Mouse (Mus musculus): ENCODE measurements around the gene Tmem17. TPM values are rescaled to one million over a fixed set of nuclear protein-coding genes. Genes with fewer than 3 reads are reported as not detected.
A peak's percentile ranks its signal among the peaks of the same experiment; 100 is the strongest.

Tmem17 gene
- polyA plus RNA-seq (2011; ENCODE audit: insufficient read length, low read depth, missing spikeins) = 2.9 and 5.6 TPM in 2 replicates

DNA sequence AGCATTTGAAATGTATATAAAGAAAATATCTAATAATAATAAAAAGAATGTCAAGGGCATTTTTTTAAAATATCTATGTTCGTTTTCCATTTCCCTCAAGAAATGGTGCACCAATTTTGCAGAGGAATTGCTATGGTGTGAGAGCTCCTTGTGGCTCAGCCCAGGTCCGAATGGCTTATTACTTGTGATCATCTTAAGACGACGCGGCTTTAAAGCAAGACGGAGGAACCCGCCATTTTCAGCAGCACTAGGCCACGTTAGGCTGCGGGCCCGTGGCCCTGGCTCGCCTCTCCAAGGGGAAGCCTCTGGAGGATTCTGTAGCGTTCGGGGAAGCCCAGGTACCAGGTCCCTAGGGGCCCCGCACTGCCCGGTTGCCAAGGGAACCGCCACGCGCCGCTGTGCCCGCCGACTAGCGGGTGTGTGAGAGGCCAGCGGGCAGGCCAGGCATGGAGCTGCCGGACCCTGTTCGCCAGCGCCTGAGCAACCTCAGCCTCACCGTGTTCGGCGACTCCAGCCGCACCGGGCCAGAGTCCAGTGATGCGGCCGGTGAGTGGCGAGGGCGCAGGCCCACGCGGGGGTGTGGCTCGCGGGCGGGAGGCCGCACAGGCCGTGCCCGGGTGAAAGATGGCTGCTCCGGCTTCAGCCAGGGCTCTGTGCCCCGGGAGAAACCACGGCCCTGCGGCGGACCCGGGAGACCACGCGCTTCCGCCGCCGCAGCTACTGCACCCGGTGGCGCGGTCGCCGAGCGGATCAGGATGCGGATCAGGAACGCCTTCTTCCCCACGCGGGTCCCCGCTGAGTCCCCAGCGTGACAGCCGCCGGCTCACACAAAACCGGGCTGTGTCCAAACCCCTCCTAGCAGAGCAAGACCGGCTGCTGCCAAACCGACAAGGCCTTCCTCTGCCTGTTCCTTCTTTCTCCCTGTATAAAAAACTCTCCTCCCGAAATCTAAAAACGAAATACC is at the start of gene Tmem17:
TSS of gene Tmem17 (plus strand) at position 51 of the 964 bp plus-strand sequence.
- H3K4me1 ChIP-seq (ENCODE audit: control insufficient read depth, insufficient read depth, low read length) = no peaks in the 10 kb centered on the region

DNA sequence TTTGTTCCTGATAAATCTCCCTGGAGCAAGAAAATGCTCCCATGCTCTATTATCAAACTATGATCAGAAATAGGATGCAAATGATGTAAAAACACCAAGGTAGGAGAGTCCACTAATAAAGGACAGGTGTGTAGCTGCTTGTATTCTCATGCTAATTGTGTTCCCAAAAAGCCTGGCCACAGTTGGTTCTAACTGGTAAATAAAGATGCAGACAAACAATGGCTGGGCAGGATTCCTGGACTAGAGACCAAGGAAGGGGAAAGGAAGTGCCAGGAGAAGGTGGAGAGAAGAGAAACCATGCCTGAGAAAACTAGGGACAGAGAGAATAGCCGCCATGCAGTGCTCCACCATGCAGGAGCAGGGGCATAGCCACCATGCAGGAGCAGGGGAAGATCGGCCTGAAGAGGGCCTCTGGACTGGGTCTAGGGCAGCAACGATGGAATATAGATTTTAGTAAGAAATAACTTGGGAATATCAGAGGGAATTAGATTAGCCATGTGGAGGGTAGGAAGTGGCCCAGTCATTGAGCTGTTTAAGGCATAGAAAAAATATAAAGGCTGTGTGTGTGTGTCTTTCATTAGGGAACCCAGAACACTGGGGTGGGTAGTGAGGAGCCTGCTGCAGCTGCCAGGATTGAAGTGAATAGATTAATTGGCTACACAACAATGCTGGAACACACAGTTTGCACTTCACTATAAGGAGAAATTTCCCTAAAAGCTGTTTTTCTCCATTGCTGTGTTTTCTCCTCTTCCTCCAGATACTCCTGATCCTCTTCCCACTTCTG is 31.9 kb upstream of the Tmem17 start:
- H3K4me3 ChIP-seq (ENCODE audit: insufficient read depth, low read length) = no peak overlapping the region
- no peak overlapping the region for H3K27ac ChIP-seq (ENCODE audit: insufficient read depth, low read length)
- no peaks in the 10 kb centered on the region for H3K4me1 ChIP-seq (ENCODE audit: control insufficient read depth, insufficient read depth, low read length)
- no peak for TF ChIP-seq CTCF (IDR thresholded peaks at IDR 0.05; ENCODE audit: borderline replicate concordance, insufficient read depth, low read length)
- no peak for TF ChIP-seq POLR2A (IDR thresholded peaks at IDR 0.05; ENCODE audit: low read depth, low read length)

More for the DNA sequence above, at the start of gene Tmem17:
- Histone ChIP-seq H3K27ac (ENCODE audit: insufficient read depth, low read length) (peak within 1 kb of the TSS; percentile 74), H3K4me3 (ENCODE audit: insufficient read depth, low read length) (peak within 1 kb of the TSS; percentile 38)
- TF ChIP-seq POLR2A (IDR thresholded peaks at IDR 0.05; ENCODE audit: low read depth, low read length) = peak; percentile 83
- no peak for TF ChIP-seq CTCF (IDR thresholded peaks at IDR 0.05; ENCODE audit: borderline replicate concordance, insufficient read depth, low read length)

DNA sequence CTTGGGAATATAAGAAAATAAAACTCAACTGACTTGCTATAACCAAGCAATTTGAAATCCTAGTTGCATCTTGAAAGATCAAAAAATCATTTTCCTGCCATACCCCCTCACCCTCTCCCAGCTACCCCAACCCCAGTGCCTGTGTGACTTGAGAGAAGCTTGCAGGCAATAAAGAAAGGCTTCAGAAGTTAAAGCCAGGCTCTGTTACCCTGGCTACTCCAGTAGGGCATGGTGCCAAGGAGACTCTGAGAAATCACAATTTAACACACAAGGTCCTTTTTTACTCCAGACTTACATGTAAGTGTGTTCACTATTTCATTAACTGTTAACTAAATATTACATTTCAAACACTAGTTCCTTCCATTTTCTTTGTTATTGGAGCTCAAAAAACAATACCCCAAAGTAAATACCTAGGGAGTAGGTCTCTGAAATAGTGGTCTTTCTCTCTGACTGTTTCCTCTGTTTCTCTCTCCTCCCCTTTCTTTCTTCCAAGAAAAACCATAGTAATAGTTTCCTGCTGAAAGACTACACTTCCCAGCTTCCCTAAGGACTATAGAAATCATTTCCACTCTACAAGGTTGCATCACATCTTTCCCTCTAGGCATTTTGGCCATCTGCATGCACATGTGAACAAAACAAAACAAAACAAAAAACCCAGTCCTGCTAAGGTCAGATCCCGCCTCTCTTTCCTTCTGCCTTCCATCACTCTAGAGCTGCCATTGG is 30.1 kb upstream of the Tmem17 start:
- TF ChIP-seq CTCF (IDR thresholded peaks at IDR 0.05; ENCODE audit: borderline replicate concordance, insufficient read depth, low read length) (no peak), POLR2A (IDR thresholded peaks at IDR 0.05; ENCODE audit: low read depth, low read length) (no peak)
- H3K27ac ChIP-seq (ENCODE audit: insufficient read depth, low read length) = peak overlapping the region; percentile 94
- H3K4me3 ChIP-seq (ENCODE audit: insufficient read depth, low read length) = no peak overlapping the region
- H3K4me1 ChIP-seq (ENCODE audit: control insufficient read depth, insufficient read depth, low read length) = no peaks in the 10 kb centered on the region

- TF ChIP-seq POLR2A (IDR thresholded peaks at IDR 0.05; ENCODE audit: low read depth, low read length) (no peak), CTCF (IDR thresholded peaks at IDR 0.05; ENCODE audit: borderline replicate concordance, insufficient read depth, low read length) (no peak)
- H3K27ac ChIP-seq (ENCODE audit: insufficient read depth, low read length) = peak overlapping the region; percentile 94
- no peaks in the 10 kb centered on the region for H3K4me1 ChIP-seq (ENCODE audit: control insufficient read depth, insufficient read depth, low read length)
- no peak overlapping the region for H3K4me3 ChIP-seq (ENCODE audit: insufficient read depth, low read length)
Measured at GRCm38 (mm10) chr11:22482362-22482760, 29.5 kb upstream of the Tmem17 start.

GRCm38 (mm10) chr11:22493694-22494319 is 18.1 kb upstream of the Tmem17 start:
- no peak overlapping the region for H3K27ac ChIP-seq (ENCODE audit: insufficient read depth, low read length)
- H3K4me3 ChIP-seq (ENCODE audit: insufficient read depth, low read length) = no peak overlapping the region
- TF ChIP-seq POLR2A (IDR thresholded peaks at IDR 0.05; ENCODE audit: low read depth, low read length) (no peak), CTCF (IDR thresholded peaks at IDR 0.05; ENCODE audit: borderline replicate concordance, insufficient read depth, low read length) (no peak)
- H3K4me1 ChIP-seq (ENCODE audit: control insufficient read depth, insufficient read depth, low read length) = no peaks in the 10 kb centered on the region

DNA sequence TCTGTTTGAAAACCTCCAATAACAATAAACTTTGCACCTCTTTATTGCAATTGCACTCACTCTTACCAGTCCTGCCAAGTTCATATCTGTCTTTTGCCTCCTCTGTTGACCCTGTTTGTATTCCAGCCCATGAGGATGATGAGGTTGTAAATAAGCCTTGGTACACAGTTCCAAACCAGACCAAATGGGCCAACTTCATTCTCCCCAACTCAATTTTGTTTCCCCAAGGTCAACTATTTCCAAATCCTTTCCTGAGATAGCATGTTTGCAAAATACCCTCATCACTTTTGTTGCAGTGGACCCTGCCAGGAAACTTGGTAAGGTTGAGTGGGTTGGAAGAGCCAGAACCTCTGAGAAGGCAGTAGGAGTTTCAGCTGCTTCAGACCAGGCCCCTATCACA is 16.9 kb upstream of the Tmem17 start:
- TF ChIP-seq CTCF (IDR thresholded peaks at IDR 0.05; ENCODE audit: borderline replicate concordance, insufficient read depth, low read length) = no peak
- no peak for TF ChIP-seq POLR2A (IDR thresholded peaks at IDR 0.05; ENCODE audit: low read depth, low read length)
- H3K4me3 ChIP-seq (ENCODE audit: insufficient read depth, low read length) = no peak overlapping the region
- no peak overlapping the region for H3K27ac ChIP-seq (ENCODE audit: insufficient read depth, low read length)
- H3K4me1 ChIP-seq (ENCODE audit: control insufficient read depth, insufficient read depth, low read length) = no peaks in the 10 kb centered on the region

DNA sequence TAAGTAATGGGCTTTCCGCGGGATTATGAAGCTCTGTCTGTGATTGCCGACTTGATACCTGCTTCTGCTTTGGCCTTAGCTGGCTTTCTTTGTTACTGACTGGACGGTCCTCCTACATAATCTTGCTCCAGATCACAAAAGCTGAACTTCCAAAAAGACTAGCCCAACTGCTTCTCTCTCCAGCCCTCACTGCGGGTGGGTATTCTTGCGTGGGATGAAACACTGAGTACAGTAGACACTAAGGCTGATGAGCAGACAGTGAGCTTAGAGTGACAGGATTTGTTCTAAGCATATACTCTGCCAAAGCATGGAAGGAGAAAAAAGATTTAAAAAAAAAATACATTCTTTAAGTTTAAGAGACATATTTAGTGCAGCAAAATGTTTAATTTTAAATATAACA is 12.5 kb upstream of the Tmem17 start:
- TF ChIP-seq POLR2A (IDR thresholded peaks at IDR 0.05; ENCODE audit: low read depth, low read length) (no peak), CTCF (IDR thresholded peaks at IDR 0.05; ENCODE audit: borderline replicate concordance, insufficient read depth, low read length) (no peak)
- Histone ChIP-seq H3K4me1 (ENCODE audit: control insufficient read depth, insufficient read depth, low read length) (no peaks in the 10 kb centered on the region), H3K4me3 (ENCODE audit: insufficient read depth, low read length) (no peak overlapping the region), H3K27ac (ENCODE audit: insufficient read depth, low read length) (no peak overlapping the region)

DNA sequence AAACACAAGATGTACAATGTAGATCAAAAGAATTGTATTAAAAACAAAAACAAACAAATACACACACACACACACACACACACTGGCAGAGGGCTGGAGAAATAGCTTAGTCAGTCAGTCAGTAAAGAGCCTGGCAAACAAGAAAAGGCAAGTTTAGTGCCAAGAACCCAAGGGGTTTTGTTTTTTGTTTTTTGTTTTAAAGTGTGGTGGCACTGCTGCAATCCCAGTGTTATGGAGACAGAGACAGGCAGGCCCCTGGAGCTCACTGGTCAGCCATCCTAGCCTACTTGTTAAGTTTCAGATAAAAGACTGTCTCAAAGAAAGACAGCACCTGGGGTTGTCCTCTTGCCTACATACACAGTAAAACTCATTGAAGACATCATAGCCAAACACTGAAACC is 12.0 kb upstream of the Tmem17 start:
- H3K4me1 ChIP-seq (ENCODE audit: control insufficient read depth, insufficient read depth, low read length) = no peaks in the 10 kb centered on the region
- no peak overlapping the region for H3K4me3 ChIP-seq (ENCODE audit: insufficient read depth, low read length)
- H3K27ac ChIP-seq (ENCODE audit: insufficient read depth, low read length) = no peak overlapping the region
- no peak for TF ChIP-seq CTCF (IDR thresholded peaks at IDR 0.05; ENCODE audit: borderline replicate concordance, insufficient read depth, low read length)
- TF ChIP-seq POLR2A (IDR thresholded peaks at IDR 0.05; ENCODE audit: low read depth, low read length) = no peak
